Mouse (Mus musculus) stomach, embryonic 16.5 days (tissue): ENCODE measurements around the gene Pparg. TPM values are rescaled to one million over a fixed set of nuclear protein-coding genes. Genes with fewer than 3 reads are reported as not detected.
A peak's percentile ranks its signal among the peaks of the same experiment; 100 is the strongest.

Source experiments
- ATAC-seq: fragments of 200-750 bp; cut with Nextera tagmentation; 2 replicates; pipeline ENCODE4 v1.8.0; 2017; ENCODE audit warnings: moderate number of reproducible peaks, moderate TSS enrichment; ENCODE audit not compliant: insufficient read depth, low FRiP score
- H3K27ac ChIP-seq: fragments of 300-500 bp; sonication (generic); 2 replicates; pipeline ENCODE4 v1.5.1; 2014; ENCODE audit warnings: low read length
- H3K27me3 ChIP-seq: fragments of 300-500 bp; sonication (generic); 2 replicates; pipeline ENCODE4 v1.6.1; 2014; ENCODE audit warnings: low read length, control low read depth, mixed read lengths; ENCODE audit not compliant: control insufficient read depth, insufficient read depth
- H3K36me3 ChIP-seq: fragments of 300-500 bp; sonication (generic); 2 replicates; pipeline ENCODE4 v1.6.1; 2014; ENCODE audit warnings: low read length; ENCODE audit not compliant: control insufficient read depth, insufficient read depth
- H3K4me1 ChIP-seq: fragments of 300-500 bp; sonication (generic); 2 replicates; pipeline ENCODE4 v1.6.1; 2014; ENCODE audit warnings: low read length, control low read depth, mixed read lengths; ENCODE audit not compliant: control insufficient read depth, insufficient read depth
- H3K4me2 ChIP-seq: fragments of 300-500 bp; sonication (generic); 2 replicates; pipeline ENCODE4 v1.6.1; 2014; ENCODE audit warnings: low read depth, low read length, mixed read lengths
- H3K4me3 ChIP-seq: fragments of 300-500 bp; sonication (generic); replicated peaks from 2 replicates; pipeline ENCODE4 v1.5.1; 2014; ENCODE audit warnings: mild to moderate bottlenecking, low read length
- H3K9ac ChIP-seq: fragments of 300-500 bp; sonication (generic); 2 replicates; pipeline ENCODE4 v1.6.1; 2014; ENCODE audit warnings: low read length
- H3K9me3 ChIP-seq: fragments of 300-500 bp; sonication (generic); replicated peaks from 2 replicates; pipeline ENCODE4 v1.6.1; 2016; ENCODE audit warnings: low read length, control low read depth; ENCODE audit not compliant: control insufficient read depth
- WGBS: fragments of 180-500 bp; shearing (Covaris S2); extraction: QIAGEN DNeasy Blood & Tissue Kit; methylation state at CpG from one replicate; pipeline ENCODE4 v1.1.7; 2014; 5-methylcytosine and 5-hydroxymethylcytosine counted together
- polyA plus RNA-seq: library from polyadenylated mRNA; unstranded; fragments of >200 nt; fragmentation: Nextera tagmentation; extraction: Ambion mirVana; gene quantifications from 2 replicates; pipeline ENCODE4 v1.2.1, GENCODE M21; 2015

Gene Pparg
- polyA plus RNA-seq: 18.2 and 22.2 TPM in 2 replicates

GRCm38 (mm10) chr6:115360776-115361605, at the start of gene Pparg:
Pparg (plus strand) TSS chr6:115360951.
- Histone ChIP-seq H3K4me2 (peak within 1 kb of the TSS; percentile 95), H3K9me3 (peaks cover 5% of the 10 kb centered on the region; the same call in 1 of the 2 replicates), H3K27me3 (peaks cover 4% of the 10 kb centered on the region), H3K4me3 (peak within 1 kb of the TSS; percentile 69), H3K4me1 (no peaks in the 10 kb centered on the region), H3K9ac (peak within 1 kb of the TSS; percentile 86), H3K27ac (peak within 1 kb of the TSS; percentile 60), H3K36me3 (no peaks in the 10 kb centered on the region)
- under 1% methylated on average over 75 of the region's 76 CpGs for WGBS
- peak; percentile 85 for ATAC-seq

- H3K27me3 ChIP-seq: no peaks in the 10 kb centered on the region
- 61% methylated on average over 12 of the region's 12 CpGs for WGBS
- H3K27ac ChIP-seq: no peak overlapping the region
- H3K9ac ChIP-seq: no peak overlapping the region; the same call in 1 of the 2 replicates
- H3K9me3 ChIP-seq: no peaks in the 10 kb centered on the region
- peaks cover 8% of the 10 kb centered on the region for H3K4me1 ChIP-seq
- H3K36me3 ChIP-seq: no peaks in the 10 kb centered on the region
- no peak for ATAC-seq
- no peak overlapping the region for H3K4me3 ChIP-seq
- peak overlapping the region; percentile 36 for H3K4me2 ChIP-seq
Measured at GRCm38 (mm10) chr6:115312780-115313179, 48.0 kb upstream of the Pparg start.

GRCm38 (mm10) chr6:115313235-115313738, 47.5 kb upstream of the Pparg start:
- no peaks in the 10 kb centered on the region for H3K27me3 ChIP-seq
- 53% methylated on average over 9 of the region's 9 CpGs for WGBS
- no peak overlapping the region for H3K4me2 ChIP-seq
- H3K9ac ChIP-seq: no peak overlapping the region
- H3K4me3 ChIP-seq: no peak overlapping the region
- peak; percentile 57; the same call in 1 of the 2 replicates for ATAC-seq
- peak overlapping the region; percentile 38; the same call in 1 of the 2 replicates for H3K27ac ChIP-seq
- H3K9me3 ChIP-seq: no peaks in the 10 kb centered on the region
- H3K36me3 ChIP-seq: no peaks in the 10 kb centered on the region
- H3K4me1 ChIP-seq: peaks cover 8% of the 10 kb centered on the region

GRCm38 (mm10) chr6:115313910-115314309, 46.8 kb upstream of the Pparg start:
- Histone ChIP-seq H3K27ac (no peak overlapping the region), H3K4me3 (no peak overlapping the region), H3K9ac (no peak overlapping the region), H3K9me3 (no peaks in the 10 kb centered on the region), H3K36me3 (no peaks in the 10 kb centered on the region), H3K4me2 (no peak overlapping the region), H3K4me1 (peaks cover 9% of the 10 kb centered on the region), H3K27me3 (no peaks in the 10 kb centered on the region)
- ATAC-seq: no peak
- 33% methylated on average over 7 of the region's 7 CpGs for WGBS

GRCm38 (mm10) chr6:115315770-115316169, 45.0 kb upstream of the Pparg start:
- ATAC-seq: peak; percentile 85

GRCm38 (mm10) chr6:115316811-115317221, 43.9 kb upstream of the Pparg start:
- H3K27ac ChIP-seq: peak overlapping the region; percentile 44; the same call in 1 of the 2 replicates

More at GRCm38 (mm10) chr6:115315770-115316169, 45.0 kb upstream of the Pparg start:
- WGBS: 73% methylated on average over 4 of the region's 4 CpGs
- Histone ChIP-seq H3K4me3 (no peak overlapping the region), H3K9ac (no peak overlapping the region), H3K27ac (peak overlapping the region; percentile 34; the same call in 1 of the 2 replicates), H3K4me1 (peaks cover 14% of the 10 kb centered on the region), H3K9me3 (no peaks in the 10 kb centered on the region), H3K27me3 (no peaks in the 10 kb centered on the region), H3K4me2 (no peak overlapping the region), H3K36me3 (no peaks in the 10 kb centered on the region)

GRCm38 (mm10) chr6:115318811-115319210, 41.9 kb upstream of the Pparg start:
- Histone ChIP-seq H3K27ac (peak overlapping the region; percentile 73), H3K9ac (no peak overlapping the region), H3K9me3 (no peaks in the 10 kb centered on the region), H3K36me3 (no peaks in the 10 kb centered on the region), H3K4me2 (no peak overlapping the region), H3K27me3 (no peaks in the 10 kb centered on the region), H3K4me3 (no peak overlapping the region), H3K4me1 (peaks cover 14% of the 10 kb centered on the region)
- 69% methylated on average over 6 of the region's 6 CpGs for WGBS
- ATAC-seq: peak; percentile 72

More at GRCm38 (mm10) chr6:115316811-115317221, 43.9 kb upstream of the Pparg start:
- Histone ChIP-seq H3K4me1 (peaks cover 14% of the 10 kb centered on the region), H3K9ac (no peak overlapping the region), H3K9me3 (no peaks in the 10 kb centered on the region), H3K27me3 (no peaks in the 10 kb centered on the region), H3K4me3 (no peak overlapping the region), H3K36me3 (no peaks in the 10 kb centered on the region), H3K4me2 (no peak overlapping the region)
- no peak for ATAC-seq
- WGBS: 61% methylated on average over 11 of the region's 11 CpGs

GRCm38 (mm10) chr6:115319686-115320085, 41.1 kb upstream of the Pparg start:
- peaks cover 14% of the 10 kb centered on the region for H3K4me1 ChIP-seq
- ATAC-seq: no peak
- 75% methylated on average over 4 of the region's 4 CpGs for WGBS
- H3K9me3 ChIP-seq: no peaks in the 10 kb centered on the region
- H3K4me2 ChIP-seq: no peak overlapping the region
- no peaks in the 10 kb centered on the region for H3K27me3 ChIP-seq
- H3K9ac ChIP-seq: no peak overlapping the region
- H3K4me3 ChIP-seq: no peak overlapping the region
- H3K27ac ChIP-seq: no peak overlapping the region
- no peaks in the 10 kb centered on the region for H3K36me3 ChIP-seq
